Mouse (Mus musculus) left cerebral cortex, postnatal 14 days (tissue): ENCODE measurements at regions not wholly inside any gene's neighbourhood (a gene's known extent, or its start where the extent isn't known, plus 50 kb on each side); places are given as distances from the start of the nearest gene placed in this dataset.

ENCODE experiments used
- DNase-seq, 2 experiments: peaks; one replicate each; pipeline ENCODE4 v3.0.0; 2021 to 2022; ENCODE audit warnings: low spot score in 2 of 2, mixed read lengths in 1 of 2
- intact Hi-C: fragments of 180-260 bp; cut with DNase I; formaldehyde crosslinking; loops from one replicate; pipeline ENCODE4 v1.15.1; 2025

DNA sequence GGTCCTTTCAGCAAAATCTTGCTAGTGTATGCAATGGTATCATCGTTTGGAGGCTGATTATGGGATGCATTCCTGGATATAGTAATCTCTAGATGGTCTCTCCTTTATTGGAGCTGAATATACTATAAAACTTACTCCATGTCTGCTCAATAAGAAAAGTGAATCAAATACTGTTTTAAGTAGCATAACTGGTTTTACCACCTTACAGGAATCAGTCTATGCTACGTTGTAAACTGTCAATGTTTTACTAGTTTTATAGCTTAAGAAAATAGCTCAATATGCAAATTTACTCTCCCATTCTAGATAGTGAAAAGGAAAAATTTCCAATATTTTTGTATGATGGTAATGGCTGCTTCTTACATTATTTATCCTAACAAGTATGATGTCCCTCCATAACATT lies 91.5 kb downstream of the 4933436I01Rik start:
- no peak for DNase-seq
- intact Hi-C loops = no loop called here

DNA sequence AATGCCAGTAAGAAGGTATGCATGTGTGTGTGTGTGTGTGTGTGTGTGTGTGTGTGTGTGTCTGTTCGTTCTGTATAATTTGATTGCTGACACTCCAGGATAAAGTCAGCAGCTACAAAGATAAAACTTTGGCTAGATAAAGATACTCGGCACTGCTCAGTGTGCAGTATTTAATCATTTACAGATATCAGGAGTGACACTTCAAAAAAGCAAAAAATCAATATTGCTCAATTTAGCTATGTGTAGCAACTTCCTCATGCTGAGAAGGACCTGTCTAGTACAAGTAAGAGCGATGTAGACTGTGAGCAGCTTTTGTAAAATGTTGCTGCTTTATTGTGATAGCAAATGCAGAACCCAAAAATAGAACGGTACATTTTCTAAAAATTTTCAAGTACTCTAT lies 100.1 kb downstream of the 4933436I01Rik start:
- DNase-seq = peak in 1 of 2 experiments; percentile 2
- intact Hi-C loops = no loop called here
